Mouse (Mus musculus): ENCODE data around the gene Pirb. TPM values are rescaled to one million over a fixed set of nuclear protein-coding genes. Genes with fewer than 3 reads are reported as not detected.
"Not testable (repeated sequence)": the region's sequence is repeated elsewhere in the genome, so short reads cannot be mapped to it uniquely, and the experiment has no call there.

The Pirb gene
- polyA plus RNA-seq, 1 experiment from 2014 or later = 3.0 TPM

DNA sequence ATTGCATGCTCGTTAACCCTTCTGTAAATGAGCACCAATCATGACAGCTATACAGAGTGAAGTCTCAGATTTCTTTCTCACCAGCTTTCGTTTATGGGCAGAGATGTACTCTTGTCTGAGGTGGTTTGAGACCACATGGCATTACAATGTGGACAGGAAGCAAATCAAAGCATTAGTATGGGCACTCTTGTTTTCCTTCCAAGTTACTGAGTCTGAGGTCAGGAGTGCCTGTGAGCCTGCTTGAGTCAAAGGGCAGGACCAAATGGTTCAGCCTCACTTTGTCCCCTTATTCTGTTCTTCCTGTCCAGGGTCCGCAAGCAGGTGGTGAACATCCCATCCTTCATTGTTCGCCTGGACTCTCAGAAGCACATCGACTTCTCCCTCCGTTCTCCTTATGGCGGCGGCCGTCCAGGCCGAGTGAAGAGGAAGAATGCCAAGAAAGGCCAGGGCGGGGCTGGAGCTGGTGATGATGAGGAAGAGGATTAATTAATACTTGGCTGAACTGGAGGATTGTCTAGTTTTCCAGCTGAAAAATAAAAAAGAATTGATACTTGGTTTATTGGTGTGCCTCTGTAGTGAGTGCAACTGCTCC is 13.8 kb downstream of the Pirb start:
- Histone ChIP-seq H3K36me3 (ENCODE audit: control insufficient read depth, insufficient read depth, low read length) (peaks cover 8% of the 10 kb centered on the region; the same call in 1 of the 2 replicates), H3K27me3 (ENCODE audit: control insufficient read depth, insufficient read depth, low read length) (no peaks in the 10 kb centered on the region), H3K4me1 (ENCODE audit: control insufficient read depth, insufficient read depth, low read length) (peaks cover 9% of the 10 kb centered on the region), H3K27ac (ENCODE audit: low read length) (peak overlapping the region; percentile 37), H3K9ac (ENCODE audit: low read length) (0 out of 2 replicates have a peak overlapping the region, but pooled peaks have one; percentile 31), H3K4me3 (replicated peaks; ENCODE audit: low read length) (peak overlapping the region; percentile 91), H3K9me3 (replicated peaks; ENCODE audit: control insufficient read depth, low read length) (no peaks in the 10 kb centered on the region), H3K4me2 (ENCODE audit: low read depth, low read length) (peak overlapping the region; percentile 92)
- ATAC-seq (ENCODE audit: insufficient read depth, low FRiP score) = no peak
- WGBS = 41% methylated on average over 11 of the region's 11 CpGs

DNA sequence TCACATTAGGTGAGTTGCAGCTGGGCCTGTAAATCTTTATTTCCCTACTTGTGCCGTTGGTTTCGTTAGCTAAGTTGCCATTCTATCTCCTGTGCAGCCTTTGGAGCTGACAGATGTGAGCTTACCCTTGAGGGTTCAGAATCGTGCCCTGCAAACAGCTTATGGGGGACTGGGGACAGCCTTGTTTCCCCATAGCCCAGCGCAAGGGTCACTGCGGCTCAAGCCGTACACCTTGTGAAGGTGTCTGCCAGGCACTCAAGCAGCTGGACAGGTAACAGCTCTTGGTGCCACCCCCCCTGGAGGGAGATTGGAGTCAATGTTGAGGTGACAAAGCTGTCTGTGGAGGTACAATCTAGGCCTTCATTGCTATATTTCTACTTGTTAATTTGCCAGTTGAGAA is 14.3 kb downstream of the Pirb start:
- peak overlapping the region; percentile 91 for H3K4me3 ChIP-seq (replicated peaks; ENCODE audit: low read length)
- H3K36me3 ChIP-seq (ENCODE audit: control insufficient read depth, insufficient read depth, low read length) = peaks cover 11% of the 10 kb centered on the region; the same call in 1 of the 2 replicates
- 26% methylated on average over 6 of the region's 6 CpGs for WGBS
- no peaks in the 10 kb centered on the region for H3K9me3 ChIP-seq (replicated peaks; ENCODE audit: control insufficient read depth, low read length)
- H3K9ac ChIP-seq (ENCODE audit: low read length) = peak overlapping the region; percentile 90
- H3K27me3 ChIP-seq (ENCODE audit: control insufficient read depth, insufficient read depth, low read length) = no peaks in the 10 kb centered on the region
- peak overlapping the region; percentile 92 for H3K4me2 ChIP-seq (ENCODE audit: low read depth, low read length)
- H3K27ac ChIP-seq (ENCODE audit: low read length) = peak overlapping the region; percentile 66
- ATAC-seq (ENCODE audit: insufficient read depth, low FRiP score) = no peak
- H3K4me1 ChIP-seq (ENCODE audit: control insufficient read depth, insufficient read depth, low read length) = peaks cover 9% of the 10 kb centered on the region

DNA sequence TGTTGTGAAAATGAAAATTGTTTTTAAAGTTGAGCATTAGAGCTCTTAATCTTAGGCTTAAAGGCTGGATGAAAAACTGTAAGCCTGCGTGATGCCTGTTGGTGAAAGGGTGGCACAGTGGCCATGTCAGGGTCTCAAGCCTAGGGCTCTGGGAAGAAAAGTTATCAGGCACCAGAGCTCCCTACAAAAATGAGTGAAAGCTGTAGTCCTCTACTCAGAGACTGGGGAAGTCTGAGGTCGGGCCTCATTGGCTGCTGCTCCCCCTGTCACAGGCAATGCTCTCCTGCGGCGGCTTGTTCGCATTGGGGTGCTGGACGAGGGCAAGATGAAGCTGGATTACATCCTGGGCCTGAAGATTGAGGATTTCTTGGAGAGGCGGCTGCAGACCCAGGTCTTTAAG is 14.7 kb downstream of the Pirb start:
- not testable (repeated sequence) for ATAC-seq (ENCODE audit: insufficient read depth, low FRiP score); H3K27me3 ChIP-seq (ENCODE audit: control insufficient read depth, insufficient read depth, low read length); H3K9me3 ChIP-seq (replicated peaks; ENCODE audit: control insufficient read depth, low read length); H3K4me1 ChIP-seq (ENCODE audit: control insufficient read depth, insufficient read depth, low read length)
- H3K36me3 ChIP-seq (ENCODE audit: control insufficient read depth, insufficient read depth, low read length) = peaks cover 12% of the 10 kb centered on the region; the same call in 1 of the 2 replicates
- 2% methylated on average over 6 of the region's 7 CpGs for WGBS
- H3K4me3 ChIP-seq (replicated peaks; ENCODE audit: low read length) = peak overlapping the region; percentile 91
- peak overlapping the region; percentile 92 for H3K4me2 ChIP-seq (ENCODE audit: low read depth, low read length)
- peak overlapping the region; percentile 90 for H3K9ac ChIP-seq (ENCODE audit: low read length)
- H3K27ac ChIP-seq (ENCODE audit: low read length) = peak overlapping the region; percentile 96

DNA sequence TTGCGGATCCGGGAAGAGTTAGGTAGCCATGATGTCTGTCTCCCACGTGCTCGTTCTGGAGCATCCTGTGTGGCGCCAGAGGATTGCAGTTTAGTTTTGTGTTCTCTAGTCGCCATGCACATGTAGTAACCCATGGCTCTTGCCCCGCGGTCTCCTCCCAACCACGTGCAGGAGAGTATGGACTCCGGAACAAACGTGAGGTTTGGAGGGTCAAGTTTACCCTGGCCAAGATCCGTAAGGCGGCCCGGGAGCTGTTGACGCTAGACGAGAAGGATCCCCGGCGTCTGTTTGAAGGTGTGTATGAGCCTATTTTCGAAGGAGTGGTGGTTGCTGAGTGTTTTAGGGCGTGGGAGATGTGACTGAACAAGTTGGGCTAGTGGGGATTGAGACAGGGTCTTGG is 15.7 kb downstream of the Pirb start:
- H3K4me3 ChIP-seq (replicated peaks; ENCODE audit: low read length) = peak overlapping the region; percentile 91
- peak overlapping the region; percentile 96 for H3K27ac ChIP-seq (ENCODE audit: low read length)
- H3K4me2 ChIP-seq (ENCODE audit: low read depth, low read length) = peak overlapping the region; percentile 92
- WGBS = 0% methylated on average over 20 of the region's 20 CpGs
- no peaks in the 10 kb centered on the region for H3K9me3 ChIP-seq (replicated peaks; ENCODE audit: control insufficient read depth, low read length)
- peaks cover 12% of the 10 kb centered on the region for H3K36me3 ChIP-seq (ENCODE audit: control insufficient read depth, insufficient read depth, low read length)
- H3K4me1 ChIP-seq (ENCODE audit: control insufficient read depth, insufficient read depth, low read length) = peaks cover 9% of the 10 kb centered on the region
- peak; percentile 3; the same call in 1 of the 2 replicates for ATAC-seq (ENCODE audit: insufficient read depth, low FRiP score)
- no peaks in the 10 kb centered on the region for H3K27me3 ChIP-seq (ENCODE audit: control insufficient read depth, insufficient read depth, low read length)
- H3K9ac ChIP-seq (ENCODE audit: low read length) = peak overlapping the region; percentile 90

DNA sequence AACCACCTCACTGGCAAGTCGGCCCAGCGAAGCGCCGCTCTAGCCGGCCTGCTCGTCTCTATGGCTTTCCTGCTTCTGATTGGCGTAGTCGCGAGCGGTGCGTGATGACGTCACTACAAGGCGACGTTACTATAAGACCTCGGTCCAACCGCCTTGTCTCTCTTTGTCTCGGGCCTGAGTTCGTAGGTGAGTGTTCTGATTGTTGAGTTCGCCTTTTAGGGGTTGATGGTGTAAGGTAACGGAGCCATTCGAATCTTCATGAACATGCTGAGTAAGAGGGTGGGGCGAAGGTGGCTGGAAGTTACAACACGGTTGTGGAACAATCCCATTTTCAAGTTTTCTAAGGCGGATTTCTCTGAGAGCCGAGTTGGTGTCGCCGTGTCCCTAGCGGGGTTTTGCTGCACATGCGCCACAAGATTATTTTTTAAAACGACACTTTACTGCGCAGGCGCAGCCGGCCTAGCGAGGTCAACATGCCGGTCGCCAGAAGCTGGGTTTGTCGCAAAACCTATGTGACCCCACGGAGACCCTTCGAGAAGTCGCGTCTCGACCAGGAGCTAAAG is 16.2 kb downstream of the Pirb start, which contains the start of gene Rps9:
TSS of gene Rps9 (plus strand) at position 115 of the 563 bp plus-strand sequence.
- ATAC-seq (ENCODE audit: insufficient read depth, low FRiP score) = peak; percentile 95
- Histone ChIP-seq H3K36me3 (ENCODE audit: control insufficient read depth, insufficient read depth, low read length) (peaks cover 12% of the 10 kb centered on the region), H3K4me3 (replicated peaks; ENCODE audit: low read length) (peak within 1 kb of the TSS; percentile 91), H3K27ac (ENCODE audit: low read length) (peak within 1 kb of the TSS; percentile 96), H3K4me2 (ENCODE audit: low read depth, low read length) (peak within 1 kb of the TSS; percentile 92), H3K4me1 (ENCODE audit: control insufficient read depth, insufficient read depth, low read length) (peaks cover 9% of the 10 kb centered on the region), H3K9me3 (replicated peaks; ENCODE audit: control insufficient read depth, low read length) (no peaks in the 10 kb centered on the region), H3K9ac (ENCODE audit: low read length) (peak within 1 kb of the TSS; percentile 90), H3K27me3 (ENCODE audit: control insufficient read depth, insufficient read depth, low read length) (no peaks in the 10 kb centered on the region)
- 2% methylated on average over 42 of the region's 42 CpGs for WGBS

DNA sequence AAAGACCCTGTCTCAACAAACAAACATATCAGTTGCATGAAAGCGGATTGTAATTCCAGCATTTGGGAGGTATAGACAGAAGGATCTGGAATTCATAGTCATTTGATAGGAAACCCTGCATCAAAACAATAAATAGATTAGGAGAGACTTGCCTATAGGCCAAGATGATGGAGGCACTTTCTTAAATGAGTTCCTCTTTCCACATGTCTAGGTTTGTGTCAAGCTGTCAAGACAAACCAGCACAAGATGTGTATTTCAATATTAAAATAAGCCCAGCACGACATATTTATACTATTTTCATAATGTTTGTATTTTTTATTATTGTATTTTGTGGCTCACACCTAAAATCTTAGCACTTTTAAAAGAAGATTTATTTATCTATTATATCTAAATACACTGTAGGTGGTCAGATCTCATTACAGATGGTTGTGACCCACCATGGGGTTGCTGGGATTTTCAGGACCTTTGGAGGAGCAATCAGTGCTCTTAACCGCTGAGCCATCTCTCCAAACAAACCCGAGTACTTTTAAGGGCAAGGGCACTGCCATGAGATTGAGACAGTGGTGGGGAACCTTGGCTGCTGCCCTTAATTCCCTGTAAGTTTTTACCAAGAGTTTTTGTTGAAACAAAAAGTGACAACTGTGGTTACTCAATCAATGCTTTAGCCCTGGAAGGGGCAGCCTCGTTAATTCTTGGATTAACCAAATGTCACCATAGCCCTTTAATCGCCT is 16.9 kb downstream of the Pirb start:
- H3K36me3 ChIP-seq (ENCODE audit: control insufficient read depth, insufficient read depth, low read length) = peaks cover 12% of the 10 kb centered on the region
- 21% methylated on average over 6 of the region's 6 CpGs for WGBS
- no peaks in the 10 kb centered on the region for H3K27me3 ChIP-seq (ENCODE audit: control insufficient read depth, insufficient read depth, low read length)

DNA sequence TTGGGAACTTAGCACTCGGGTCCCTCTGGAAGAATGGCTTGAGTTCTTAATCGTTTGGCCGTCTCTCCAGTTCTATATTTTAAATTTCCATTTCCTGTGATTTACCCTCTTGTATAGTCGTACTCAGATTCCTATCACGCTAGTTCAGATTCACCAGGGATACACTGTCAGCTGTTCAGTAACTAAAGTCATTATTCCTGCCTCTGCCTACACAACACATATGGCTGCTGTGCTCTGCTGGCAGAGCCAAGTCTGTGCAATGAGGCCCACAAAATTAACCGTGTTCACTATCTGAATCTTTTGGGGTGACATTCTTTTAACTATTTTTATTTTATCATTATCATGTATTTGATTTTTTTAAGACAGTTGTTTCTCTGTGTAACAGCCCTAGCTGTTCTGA is 21.7 kb downstream of the Pirb start:
- Histone ChIP-seq H3K4me3 (replicated peaks; ENCODE audit: low read length) (no peak overlapping the region), H3K4me2 (ENCODE audit: low read depth, low read length) (no peak overlapping the region), H3K27ac (ENCODE audit: low read length) (no peak overlapping the region), H3K36me3 (ENCODE audit: control insufficient read depth, insufficient read depth, low read length) (peaks cover 4% of the 10 kb centered on the region; the same call in 1 of the 2 replicates), H3K27me3 (ENCODE audit: control insufficient read depth, insufficient read depth, low read length) (no peaks in the 10 kb centered on the region), H3K9ac (ENCODE audit: low read length) (no peak overlapping the region), H3K9me3 (replicated peaks; ENCODE audit: control insufficient read depth, low read length) (no peaks in the 10 kb centered on the region), H3K4me1 (ENCODE audit: control insufficient read depth, insufficient read depth, low read length) (peaks cover 5% of the 10 kb centered on the region)
- ATAC-seq (ENCODE audit: insufficient read depth, low FRiP score) = no peak
- 92% methylated on average over 6 of the region's 6 CpGs for WGBS

More for the DNA sequence above, 16.9 kb downstream of the Pirb start:
- Histone ChIP-seq H3K9ac (ENCODE audit: low read length) (peak overlapping the region; percentile 61), H3K9me3 (replicated peaks; ENCODE audit: control insufficient read depth, low read length) (no peaks in the 10 kb centered on the region), H3K4me1 (ENCODE audit: control insufficient read depth, insufficient read depth, low read length) (peaks cover 9% of the 10 kb centered on the region), H3K4me2 (ENCODE audit: low read depth, low read length) (peak overlapping the region; percentile 53), H3K27ac (ENCODE audit: low read length) (peak overlapping the region; percentile 53; the same call in 1 of the 2 replicates), H3K4me3 (replicated peaks; ENCODE audit: low read length) (peak overlapping the region; percentile 91)
- ATAC-seq (ENCODE audit: insufficient read depth, low FRiP score) = peak; percentile 26; the same call in 1 of the 2 replicates

DNA sequence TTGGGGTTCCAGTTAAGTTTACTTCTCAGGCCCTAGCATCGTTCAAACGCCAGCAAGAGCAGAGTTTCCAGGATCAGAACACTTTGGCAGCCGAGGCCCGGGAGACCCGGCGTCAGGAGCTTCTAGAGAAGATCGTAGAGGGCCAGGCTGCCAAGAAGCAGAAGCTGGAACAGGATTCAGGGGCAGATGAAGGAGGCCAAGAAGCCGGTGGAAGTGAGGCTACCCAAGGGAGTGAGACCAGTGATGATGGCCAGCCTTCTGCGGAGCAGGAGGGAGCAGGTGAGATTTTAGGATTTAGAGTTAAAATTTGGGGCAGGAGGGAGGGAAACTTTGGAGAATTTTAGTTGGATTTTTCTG is 25.3 kb downstream of the Pirb start:
- not testable (repeated sequence) for H3K36me3 ChIP-seq (ENCODE audit: control insufficient read depth, insufficient read depth, low read length); H3K9me3 ChIP-seq (replicated peaks; ENCODE audit: control insufficient read depth, low read length); ATAC-seq (ENCODE audit: insufficient read depth, low FRiP score); H3K27me3 ChIP-seq (ENCODE audit: control insufficient read depth, insufficient read depth, low read length)
- peaks cover 17% of the 10 kb centered on the region for H3K4me1 ChIP-seq (ENCODE audit: control insufficient read depth, insufficient read depth, low read length)
- peak overlapping the region; percentile 64 for H3K4me2 ChIP-seq (ENCODE audit: low read depth, low read length)
- peak overlapping the region; percentile 81 for H3K4me3 ChIP-seq (replicated peaks; ENCODE audit: low read length)
- H3K27ac ChIP-seq (ENCODE audit: low read length) = peak overlapping the region; percentile 93
- WGBS = 3% methylated on average over 9 of the region's 9 CpGs
- H3K9ac ChIP-seq (ENCODE audit: low read length) = peak overlapping the region; percentile 88
